Mouse (Mus musculus): Measurements from ENCODE around the gene Dnajc6.

DNA sequence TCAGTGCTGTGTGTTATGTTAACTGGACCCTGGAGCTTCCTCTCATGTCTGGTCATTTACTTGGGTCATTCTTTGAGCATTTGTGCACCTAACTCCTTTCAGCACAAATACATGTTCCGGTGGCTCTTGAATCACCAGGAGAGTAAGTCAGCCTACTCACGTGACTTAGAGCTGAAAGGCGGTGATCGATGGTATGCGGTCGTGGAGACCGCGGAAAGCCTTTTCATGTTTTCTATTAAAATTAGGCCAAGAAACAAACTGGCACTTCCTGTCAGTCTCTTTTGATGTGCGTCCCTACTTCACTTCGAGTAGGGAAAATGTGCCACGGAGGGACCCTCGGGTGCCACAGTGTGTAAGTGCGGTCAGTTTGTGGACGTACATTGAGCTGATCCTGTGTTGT, 19.4 kb downstream of the Dnajc6 start:
- TF ChIP-seq CTCF (IDR thresholded peaks at IDR 0.05) (no peak), EP300 (IDR thresholded peaks at IDR 0.05; ENCODE audit: insufficient read depth, low read depth, low read length) (no peak)
